Mouse (Mus musculus): Measurements from ENCODE around the gene Perp.

DNA sequence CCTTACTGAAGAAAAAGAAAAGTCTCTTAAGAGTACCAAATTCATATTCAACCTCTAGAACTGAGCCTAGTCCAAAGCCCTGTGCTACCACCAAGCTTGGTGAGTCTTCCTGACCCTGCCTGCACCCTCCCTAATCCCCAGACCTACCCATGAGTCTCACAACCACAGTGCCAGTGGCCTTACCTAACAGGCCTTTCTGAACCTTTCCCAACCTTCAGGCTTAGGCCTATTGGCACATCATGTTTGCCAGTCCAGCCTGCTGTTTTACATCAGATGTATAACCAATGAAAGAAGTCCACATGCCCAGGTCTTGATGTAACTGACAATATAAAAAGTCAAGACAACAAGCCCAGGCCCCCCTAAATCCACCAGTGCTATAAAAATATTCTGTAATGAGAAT is 19.7 kb upstream of the Perp start:
- TF ChIP-seq POLR2A (IDR thresholded peaks at IDR 0.05; ENCODE audit: low read depth, low read length) = no peak
- no peak for TF ChIP-seq CTCF (IDR thresholded peaks at IDR 0.05; ENCODE audit: borderline replicate concordance, insufficient read depth, low read length)

Data from embryonic fibroblast, embryonic 13.5 days (primary cell).